8 mouse cellular contexts compared by ENCODE assay signal in the genomic region with DNA sequence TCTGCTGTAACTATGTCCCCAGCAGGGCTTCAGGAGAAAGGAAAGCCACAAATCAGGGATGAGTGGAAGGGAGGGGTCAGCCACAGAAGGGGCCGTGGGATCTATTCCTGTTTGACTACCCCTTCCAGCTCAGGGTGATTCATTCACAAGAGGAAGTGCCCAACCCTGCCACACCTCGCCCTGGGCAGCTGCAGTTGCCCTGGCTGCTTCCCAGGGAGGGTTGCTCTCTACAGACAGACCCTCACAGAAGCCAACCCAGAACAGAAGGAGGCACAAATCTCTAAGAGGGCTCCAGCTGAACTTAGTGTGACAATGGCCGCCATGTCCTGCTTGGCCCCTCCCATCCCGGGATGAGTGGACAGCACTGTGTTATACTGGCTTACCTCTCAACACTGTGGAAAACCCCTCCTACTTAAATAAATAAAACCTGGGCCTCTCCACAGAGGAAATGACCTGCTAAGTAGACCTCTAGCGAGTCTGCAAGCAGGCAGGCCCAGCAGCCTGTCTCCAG. TPM values are rescaled to one million over a fixed set of nuclear protein-coding genes. Genes with fewer than 3 reads are reported as not detected.
A peak's percentile ranks its signal among the peaks of the same experiment; 100 is the strongest.
DNase-seq lines count a peak whose midpoint lies in the region; ATAC-seq and TF ChIP-seq lines count a peak whose summit lies in the region.

No protein-coding gene starts in this region.

- TF ChIP-seq CTCF in heart, adult 2 months (IDR thresholded peaks at IDR 0.05) = no peak

- 0 out of 2 replicates have a peak, but pooled peaks have one; percentile 16 for TF ChIP-seq EP300 in heart, adult 2 months (IDR thresholded peaks at IDR 0.05; ENCODE audit: insufficient read depth, low read depth, low read length)

- no peaks in the 10 kb centered on the region; the same call in 1 of the 2 replicates for H3K36me3 ChIP-seq in heart, adult 2 months (ENCODE audit: control insufficient read depth, insufficient read depth, low read length)

- peaks cover 19% of the 10 kb centered on the region for H3K4me1 ChIP-seq in heart, adult 2 months (ENCODE audit: control insufficient read depth, insufficient read depth, low read length)

- WGBS in heart, adult 2 months = 43% methylated on average over 5 of the region's 5 CpGs

- no peak for ATAC-seq in megakaryocyte-erythroid progenitor cell, adult 5-6 weeks (replicated peaks; ENCODE audit: low FRiP score, low TSS enrichment, poor library complexity, severe bottlenecking)

- H3K27ac ChIP-seq in heart, adult 2 months = peak overlapping the region; percentile 33

- intact Hi-C loops in heart, adult 2 months (cut with DNase I) = loop anchor here (2.0 to 10.0 kb wide), 4 partner anchors 108 to 286 kb away; a partner anchor contains a TSS
- intact Hi-C loops in heart, postnatal 10 days (cut with DNase I) = loop anchor here (2.0 to 5.0 kb wide), 2 partner anchors 223 to 286 kb away; a partner anchor contains a TSS

- H3K27me3 ChIP-seq in heart, adult 2 months (ENCODE audit: control insufficient read depth, insufficient read depth, low read length) = no peaks in the 10 kb centered on the region

- no peaks in the 10 kb centered on the region for H3K79me2 ChIP-seq in heart, adult 2 months (replicated peaks; ENCODE audit: control insufficient read depth, insufficient read depth, low read length)

- no peak for TF ChIP-seq POLR2A in heart, adult 2 months (IDR thresholded peaks at IDR 0.05; ENCODE audit: insufficient read depth, low read depth, low read length)

- no peak overlapping the region for H3K4me3 ChIP-seq in heart, adult 2 months

- DNase-seq in heart, adult 2 months = peak in 1 of 2 experiments; percentile 44
- no peak for DNase-seq in heart, postnatal 10 days
- peak; percentile 74 for DNase-seq in NIH3T3 (ENCODE audit: low read depth)
- DNase-seq in kidney, postnatal 10 days = peak; percentile 54
- peak; percentile 76 for DNase-seq in lung, postnatal 36 days
- DNase-seq in cerebellum, postnatal 25 days = no peak
- no peak for DNase-seq in thymus, adult 18-20 months

- H3K9ac ChIP-seq in heart, adult 2 months (ENCODE audit: low read depth, low read length) = no peak overlapping the region

RNA-seq across cellular contexts. Expression of a gene that starts 28.5 kb away (rescaled TPM):
- total RNA-seq in heart, adult 2 months (2021) = 10 to 100 TPM; 15.8 to 20.0 TPM
- 15.7 and 16.0 TPM in 2 replicates for polyA plus RNA-seq in heart, adult 2 months (2012; rRNA removed)
- 10 to 100 TPM; 22.0 to 24.0 TPM for total RNA-seq in heart, postnatal 10 days (2021)
- 10.3 and 15.3 TPM in 2 replicates for total RNA-seq in megakaryocyte-erythroid progenitor cell, adult 5-6 weeks (2014; fragmentation: Nextera tagmentation)
- total RNA-seq in megakaryocyte-erythroid progenitor cell, adult 5-6 weeks (2017) = 12.3 and 19.9 TPM in 2 replicates

RNA-seq across cellular contexts. Expression of a gene that starts 44.6 kb away (rescaled TPM):
- 10 to 100 TPM; 52.3 to 53.2 TPM for total RNA-seq in heart, adult 2 months (2021)
- polyA plus RNA-seq in heart, adult 2 months (2012; rRNA removed) = 36.1 and 40.3 TPM in 2 replicates
- total RNA-seq in heart, postnatal 10 days (2021) = 10 to 100 TPM; 87.9 to 93.7 TPM
- total RNA-seq in megakaryocyte-erythroid progenitor cell, adult 5-6 weeks (2014; fragmentation: Nextera tagmentation) = 0.55 and 0.96 TPM in 2 replicates
- total RNA-seq in megakaryocyte-erythroid progenitor cell, adult 5-6 weeks (2017) = 0.34 and 1.0 TPM in 2 replicates

Comparison
In these comparisons a context has a peak if more than half of its experiments do, and no peak if none do; other contexts are left out.
1. DNase-seq: peak in NIH3T3 (single experiment), kidney, postnatal 10 days (single experiment) and lung, postnatal 36 days (single experiment); none in heart, postnatal 10 days (0 of 2), cerebellum, postnatal 25 days (0 of 2) and thymus, adult 18-20 months (0 of 2).
2. RNA of a gene that starts 44.6 kb away (total RNA-seq): 87.9 to 93.7 TPM in heart, postnatal 10 days and 52.3 to 53.2 TPM in heart, adult 2 months; 0.34 to 1.0 TPM in megakaryocyte-erythroid progenitor cell, adult 5-6 weeks; every median in the first group is over 10 times any median in the second.